Mouse (Mus musculus) liver, embryonic 12.5 days (tissue): ENCODE measurements around the gene Siah1b. TPM values are rescaled to one million over a fixed set of nuclear protein-coding genes. Genes with fewer than 3 reads are reported as not detected.

Experiments used
- ATAC-seq: fragments of 200-750 bp; cut with Nextera tagmentation; 2 replicates; pipeline ENCODE4 v1.8.0; 2017; ENCODE audit warnings: moderate number of reproducible peaks, mild to moderate bottlenecking, moderate library complexity
- H3K27ac ChIP-seq: fragments of 300-500 bp; sonication (generic); 2 replicates; pipeline ENCODE4 v1.5.1; 2016; ENCODE audit warnings: mild to moderate bottlenecking
- H3K27me3 ChIP-seq: fragments of 300-500 bp; sonication (generic); replicated peaks from 2 replicates; pipeline ENCODE4 v1.6.1; 2016; ENCODE audit warnings: mild to moderate bottlenecking, moderate library complexity
- H3K36me3 ChIP-seq: fragments of 300-500 bp; sonication (generic); 2 replicates; pipeline ENCODE4 v1.6.1; 2016; ENCODE audit warnings: mild to moderate bottlenecking, moderate library complexity
- H3K4me1 ChIP-seq: fragments of 300-500 bp; sonication (generic); 2 replicates; pipeline ENCODE4 v1.6.1; 2016
- H3K4me2 ChIP-seq: fragments of 300-500 bp; sonication (generic); 2 replicates; pipeline ENCODE4 v1.6.1; 2016; ENCODE audit warnings: mild to moderate bottlenecking, moderate library complexity
- H3K4me3 ChIP-seq: fragments of 300-500 bp; sonication (generic); 2 replicates; pipeline ENCODE4 v1.5.1; 2016; ENCODE audit warnings: mild to moderate bottlenecking, moderate library complexity
- H3K9ac ChIP-seq: fragments of 300-500 bp; sonication (generic); 2 replicates; pipeline ENCODE4 v1.6.1; 2016; ENCODE audit warnings: mild to moderate bottlenecking, moderate library complexity
- H3K9me3 ChIP-seq: fragments of 300-500 bp; sonication (generic); replicated peaks from 2 replicates; pipeline ENCODE4 v1.6.1; 2016; ENCODE audit warnings: mild to moderate bottlenecking, moderate library complexity
- WGBS: fragments of 180-500 bp; shearing (Covaris S2); methylation state at CpG from one replicate; pipeline ENCODE4 v1.1.7; 2016; ENCODE audit not compliant: insufficient replicate concordance; 5-methylcytosine and 5-hydroxymethylcytosine counted together
- polyA plus RNA-seq: library from polyadenylated mRNA; unstranded; fragments of >200 nt; fragmentation: Nextera tagmentation; extraction: Ambion mirVana; gene quantifications from 2 replicates; pipeline ENCODE4 v1.2.1, GENCODE M21; 2016

The Siah1b gene
- polyA plus RNA-seq, 1 experiment from 2014 or later, result 24.8 TPM

GRCm38 (mm10) chrX:164082030-164082429 is 5.7 kb upstream of the Siah1b start:
- H3K27me3 ChIP-seq, result no peaks in the 10 kb centered on the region
- no peak overlapping the region for H3K4me3 ChIP-seq
- peaks cover 14% of the 10 kb centered on the region; the same call in 1 of the 2 replicates for H3K4me1 ChIP-seq
- H3K36me3 ChIP-seq, result no peaks in the 10 kb centered on the region
- H3K9me3 ChIP-seq, result no peaks in the 10 kb centered on the region
- peak; percentile 88 for ATAC-seq
- H3K27ac ChIP-seq, result no peak overlapping the region
- 56% methylated on average over 9 of the region's 9 CpGs for WGBS
- H3K4me2 ChIP-seq, result no peak overlapping the region
- H3K9ac ChIP-seq, result no peak overlapping the region

- Histone ChIP-seq H3K27ac (no peak overlapping the region), H3K27me3 (no peaks in the 10 kb centered on the region), H3K4me3 (no peak overlapping the region), H3K36me3 (peaks cover 28% of the 10 kb centered on the region), H3K9me3 (no peaks in the 10 kb centered on the region), H3K4me2 (no peak overlapping the region), H3K9ac (no peak overlapping the region), H3K4me1 (no peaks in the 10 kb centered on the region)
- WGBS, result 81% methylated on average over 4 of the region's 4 CpGs
- ATAC-seq, result no peak
These were observed 7.3 kb downstream of the Siah1b start for GRCm38 (mm10) chrX:164068968-164069367.

DNA sequence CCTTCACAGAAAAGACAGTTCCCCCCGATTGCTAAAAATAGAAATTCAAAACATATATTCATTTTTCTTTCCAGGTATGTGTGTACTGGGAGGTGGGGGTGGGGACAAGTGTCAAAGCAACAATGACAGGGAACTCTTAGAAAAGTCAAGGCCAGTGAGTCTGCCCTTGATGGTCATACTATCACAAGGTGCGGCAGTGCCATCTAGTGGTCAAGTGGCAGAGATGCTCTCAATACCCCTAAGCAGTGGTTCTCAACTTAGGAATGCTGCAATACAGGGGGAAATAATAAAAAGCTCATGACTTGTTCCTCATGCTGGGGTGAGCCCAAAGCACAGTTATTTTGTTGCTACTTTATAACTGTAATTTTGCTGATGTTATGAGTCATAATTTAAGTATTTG is 10.1 kb downstream of the Siah1b start:
- no peaks in the 10 kb centered on the region for H3K9me3 ChIP-seq

DNA sequence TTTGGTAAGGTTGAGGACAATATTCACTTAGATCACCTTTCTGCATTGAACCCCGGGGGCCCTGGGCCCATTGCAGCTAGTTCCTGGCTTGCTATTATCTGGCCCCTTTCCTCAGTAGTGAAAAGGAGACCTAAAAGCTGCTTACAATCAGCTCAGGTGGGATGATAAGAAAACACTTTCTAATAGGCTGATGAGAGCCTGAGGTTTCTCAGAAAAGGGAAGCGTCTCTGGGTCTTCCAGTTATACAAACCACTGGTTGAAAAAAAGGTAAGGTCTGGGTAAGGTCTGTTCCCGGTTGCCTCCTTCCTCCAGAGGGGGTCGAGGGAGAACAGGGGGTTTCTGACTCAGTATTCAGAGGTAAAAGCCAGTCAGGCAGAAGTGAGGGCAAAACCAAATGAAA is 17.2 kb downstream of the Siah1b start:
- no peaks in the 10 kb centered on the region for H3K9me3 ChIP-seq
- no peak overlapping the region for H3K4me2 ChIP-seq
- 0 out of 2 replicates have a peak, but pooled peaks cover 4% of the 10 kb centered on the region for H3K4me1 ChIP-seq
- ATAC-seq, result no peak
- no peak overlapping the region for H3K4me3 ChIP-seq
- 30% methylated on average over 4 of the region's 4 CpGs for WGBS
- no peak overlapping the region for H3K27ac ChIP-seq
- no peaks in the 10 kb centered on the region for H3K36me3 ChIP-seq
- H3K9ac ChIP-seq, result no peak overlapping the region
- H3K27me3 ChIP-seq, result no peaks in the 10 kb centered on the region

More for the DNA sequence above, 10.1 kb downstream of the Siah1b start:
- Histone ChIP-seq H3K36me3 (peaks cover 3% of the 10 kb centered on the region; the same call in 1 of the 2 replicates), H3K27me3 (no peaks in the 10 kb centered on the region), H3K4me1 (no peaks in the 10 kb centered on the region), H3K4me2 (no peak overlapping the region), H3K27ac (no peak overlapping the region), H3K9ac (no peak overlapping the region), H3K4me3 (no peak overlapping the region)
- peak; percentile 64; the same call in 1 of the 2 replicates for ATAC-seq
- WGBS, result 7% methylated on average over 2 of the region's 2 CpGs

DNA sequence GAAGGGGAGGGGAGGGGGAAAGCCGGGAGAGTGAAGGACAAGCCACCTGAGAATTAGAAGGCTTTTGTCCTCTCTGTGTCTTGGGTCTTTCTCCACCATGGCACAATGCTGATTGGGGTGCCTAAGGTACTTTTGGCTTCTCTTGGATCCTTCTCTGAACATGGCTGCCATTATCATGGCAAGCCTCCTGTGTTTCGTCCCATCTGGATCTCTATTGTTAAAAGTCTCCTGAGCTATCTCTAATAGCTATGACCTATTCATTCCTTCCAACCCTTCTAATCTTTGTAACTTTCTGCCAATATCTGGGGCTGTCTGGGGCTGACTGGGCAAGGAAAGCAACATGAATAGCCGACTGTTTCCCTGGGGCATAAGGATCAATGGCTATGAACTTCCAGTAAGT is 17.8 kb downstream of the Siah1b start:
- H3K36me3 ChIP-seq, result no peaks in the 10 kb centered on the region
- H3K4me2 ChIP-seq, result no peak overlapping the region
- H3K9me3 ChIP-seq, result no peaks in the 10 kb centered on the region
- H3K27me3 ChIP-seq, result no peaks in the 10 kb centered on the region
- no peak overlapping the region for H3K4me3 ChIP-seq
- no peak for ATAC-seq
- 76% methylated on average over 3 of the region's 3 CpGs for WGBS
- no peak overlapping the region for H3K27ac ChIP-seq
- H3K9ac ChIP-seq, result no peak overlapping the region
- 0 out of 2 replicates have a peak, but pooled peaks cover 4% of the 10 kb centered on the region for H3K4me1 ChIP-seq

DNA sequence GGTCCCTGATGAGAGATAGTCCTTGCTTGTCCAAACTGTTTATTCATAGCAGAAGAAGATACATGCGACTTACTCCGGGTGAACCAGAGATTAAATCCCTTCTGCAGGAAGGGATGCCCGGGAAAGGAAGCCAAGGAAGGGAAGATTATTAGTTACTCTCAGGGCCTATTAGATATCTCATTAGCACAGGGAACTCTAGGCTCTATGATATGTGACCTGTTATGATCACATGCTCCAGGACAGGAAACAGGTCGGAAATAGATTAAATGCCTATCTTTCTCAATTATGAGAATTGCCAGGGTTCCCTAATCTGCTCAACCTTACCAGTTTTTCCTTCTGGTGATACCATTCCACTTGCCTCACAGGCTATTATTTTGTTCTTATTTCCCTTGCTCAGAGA is 20.6 kb downstream of the Siah1b start:
- Histone ChIP-seq H3K9ac (no peak overlapping the region), H3K36me3 (no peaks in the 10 kb centered on the region), H3K4me3 (no peak overlapping the region), H3K4me2 (no peak overlapping the region), H3K4me1 (0 out of 2 replicates have a peak, but pooled peaks cover 4% of the 10 kb centered on the region), H3K9me3 (no peaks in the 10 kb centered on the region), H3K27ac (no peak overlapping the region), H3K27me3 (no peaks in the 10 kb centered on the region)
- ATAC-seq, result peak; percentile 64; the same call in 1 of the 2 replicates
- WGBS, result 38% methylated on average over 4 of the region's 4 CpGs

DNA sequence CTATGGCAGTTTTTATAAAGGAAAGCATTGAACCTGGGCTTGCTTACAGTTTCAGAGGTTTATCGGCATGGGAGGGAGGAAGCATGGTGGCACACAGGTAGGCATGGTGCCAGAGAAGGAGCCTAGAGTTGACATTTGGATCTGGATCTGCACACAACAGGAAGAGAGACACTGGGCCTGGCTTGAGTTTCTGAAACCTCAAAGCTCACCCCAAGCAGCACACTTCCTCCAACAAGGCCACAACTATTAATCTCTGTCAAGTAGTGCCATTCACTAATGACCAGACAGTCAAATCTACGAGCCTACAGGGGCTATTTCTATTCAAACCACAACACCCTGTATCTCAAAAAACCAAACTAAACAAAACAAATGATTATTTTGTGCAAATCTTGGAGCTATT is 29.6 kb downstream of the Siah1b start:
- Histone ChIP-seq H3K4me3 (no peak overlapping the region), H3K4me2 (no peak overlapping the region), H3K9ac (no peak overlapping the region), H3K9me3 (no peaks in the 10 kb centered on the region), H3K27ac (no peak overlapping the region), H3K4me1 (no peaks in the 10 kb centered on the region), H3K27me3 (no peaks in the 10 kb centered on the region), H3K36me3 (no peaks in the 10 kb centered on the region)
- WGBS, result 39% methylated on average over 2 of the region's 2 CpGs
- no peak for ATAC-seq

DNA sequence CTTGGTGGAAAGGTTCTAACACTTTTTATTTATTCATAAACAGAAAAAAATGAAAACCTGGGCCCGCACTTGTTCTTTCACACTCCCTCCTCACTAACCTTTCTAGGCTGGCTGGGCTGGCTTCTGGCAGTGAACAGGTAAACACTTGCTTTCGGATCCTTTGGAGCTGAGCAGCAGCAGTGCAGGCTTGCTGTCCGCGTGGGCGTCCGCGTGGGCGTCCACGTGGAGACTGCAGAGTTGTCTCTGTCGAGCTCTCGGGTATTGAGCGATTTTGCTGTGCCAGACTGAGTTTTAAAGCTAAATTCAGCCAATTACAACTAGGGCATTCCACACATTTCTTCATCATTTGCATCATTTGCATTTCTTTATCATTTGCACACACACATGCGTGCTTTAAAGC is 34.2 kb downstream of the Siah1b start:
- H3K36me3 ChIP-seq, result no peaks in the 10 kb centered on the region
- no peak overlapping the region for H3K27ac ChIP-seq
- ATAC-seq, result no peak
- H3K27me3 ChIP-seq, result no peaks in the 10 kb centered on the region
- no peak overlapping the region for H3K9ac ChIP-seq
- no peaks in the 10 kb centered on the region for H3K9me3 ChIP-seq
- no peaks in the 10 kb centered on the region for H3K4me1 ChIP-seq
- H3K4me2 ChIP-seq, result no peak overlapping the region
- WGBS, result 57% methylated on average over 13 of the region's 13 CpGs
- no peak overlapping the region for H3K4me3 ChIP-seq

DNA sequence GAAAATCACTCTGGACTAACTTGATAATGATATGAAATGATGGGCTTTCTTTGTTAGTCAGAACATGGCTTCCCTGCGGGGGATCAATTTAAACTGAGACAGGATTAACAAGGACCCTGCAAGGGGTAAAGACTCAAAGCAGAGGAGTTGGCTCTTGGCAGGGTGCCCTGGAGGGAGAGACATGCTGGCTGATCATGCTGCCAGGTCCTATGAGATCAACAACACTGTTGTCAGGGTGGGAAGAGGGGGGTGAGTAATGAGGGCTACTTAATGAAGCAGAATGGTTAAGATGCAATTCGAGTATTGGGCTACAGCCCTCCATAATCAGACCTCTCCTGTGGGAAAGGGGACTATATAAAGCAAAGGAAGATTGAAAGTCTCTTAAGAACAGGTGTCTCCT is 37.4 kb downstream of the Siah1b start:
- no peak overlapping the region for H3K9ac ChIP-seq
- no peak for ATAC-seq
- no peaks in the 10 kb centered on the region for H3K36me3 ChIP-seq
- H3K27ac ChIP-seq, result no peak overlapping the region
- 66% methylated on average over 2 of the region's 2 CpGs for WGBS
- no peaks in the 10 kb centered on the region for H3K4me1 ChIP-seq
- no peak overlapping the region for H3K4me3 ChIP-seq
- no peaks in the 10 kb centered on the region for H3K27me3 ChIP-seq
- no peaks in the 10 kb centered on the region for H3K9me3 ChIP-seq
- H3K4me2 ChIP-seq, result no peak overlapping the region

DNA sequence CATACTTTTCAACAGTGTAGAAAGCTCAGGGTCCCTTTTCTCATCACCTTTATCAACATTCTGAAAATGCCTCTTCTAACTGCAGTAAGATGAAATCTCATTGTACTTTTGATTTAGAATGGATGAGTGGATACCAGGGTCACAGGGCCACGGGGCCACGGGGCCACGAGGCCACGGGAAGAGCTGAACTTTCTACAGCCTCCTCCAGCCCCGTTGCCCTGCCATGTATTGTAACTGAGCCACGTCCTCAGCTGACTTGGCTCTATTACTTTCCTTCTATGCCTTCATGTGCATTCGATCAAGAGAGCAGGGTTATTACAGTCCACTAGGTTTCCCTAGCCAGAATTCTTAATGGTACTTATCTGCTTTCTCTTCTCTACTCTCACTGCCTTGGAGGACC is 40.4 kb downstream of the Siah1b start:
- Histone ChIP-seq H3K9ac (no peak overlapping the region), H3K36me3 (no peaks in the 10 kb centered on the region), H3K4me2 (no peak overlapping the region), H3K4me1 (no peaks in the 10 kb centered on the region), H3K4me3 (no peak overlapping the region), H3K27me3 (no peaks in the 10 kb centered on the region), H3K9me3 (no peaks in the 10 kb centered on the region), H3K27ac (no peak overlapping the region)
- 74% methylated on average over 7 of the region's 7 CpGs for WGBS
- no peak for ATAC-seq

DNA sequence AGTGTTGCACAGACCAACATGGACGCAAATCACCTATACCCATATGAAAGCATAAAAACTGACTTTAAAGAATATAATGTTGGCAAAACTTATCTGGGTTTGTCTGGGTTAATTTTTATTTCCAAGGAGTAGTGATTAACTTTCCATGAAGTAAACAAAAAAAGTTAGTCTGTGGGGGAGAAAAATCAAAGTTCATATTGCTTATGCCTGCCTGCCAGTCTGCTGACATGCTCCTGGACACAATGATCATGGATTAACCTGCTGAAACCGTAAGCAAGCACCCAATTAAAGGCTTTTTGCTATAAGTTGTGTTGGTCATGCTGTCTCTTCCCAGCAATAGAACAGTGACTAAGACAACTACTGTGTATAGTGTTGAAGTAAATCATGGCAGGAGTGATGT is 40.9 kb downstream of the Siah1b start:
- Histone ChIP-seq H3K9me3 (no peaks in the 10 kb centered on the region), H3K27ac (no peak overlapping the region), H3K36me3 (no peaks in the 10 kb centered on the region), H3K4me3 (no peak overlapping the region), H3K9ac (no peak overlapping the region), H3K4me2 (no peak overlapping the region), H3K27me3 (no peaks in the 10 kb centered on the region), H3K4me1 (no peaks in the 10 kb centered on the region)
- no peak for ATAC-seq
- 75% methylated on average over 2 of the region's 2 CpGs for WGBS

DNA sequence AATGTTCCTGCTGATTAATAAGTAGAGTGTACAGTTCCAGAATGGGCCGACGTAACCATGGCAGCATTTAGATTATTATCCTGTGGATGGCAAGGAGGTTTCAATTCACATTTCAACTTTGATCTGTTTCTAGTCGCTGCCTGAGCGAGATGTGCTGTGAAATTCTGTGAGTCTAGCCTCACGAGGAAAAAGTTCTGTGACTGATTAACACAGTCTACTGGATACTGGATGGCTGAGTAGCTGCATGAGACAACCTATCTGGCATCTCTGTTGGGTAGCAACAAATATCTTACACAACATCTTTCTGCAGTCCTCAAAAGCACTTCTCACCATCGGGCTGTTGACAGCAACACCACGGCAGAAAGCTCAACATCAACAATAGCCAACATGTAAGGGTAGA is 43.8 kb downstream of the Siah1b start:
- ATAC-seq, result no peak
- Histone ChIP-seq H3K4me3 (no peak overlapping the region), H3K27me3 (no peaks in the 10 kb centered on the region), H3K4me2 (no peak overlapping the region), H3K9ac (no peak overlapping the region), H3K4me1 (peaks cover 7% of the 10 kb centered on the region), H3K36me3 (no peaks in the 10 kb centered on the region), H3K9me3 (no peaks in the 10 kb centered on the region), H3K27ac (no peak overlapping the region)
- 77% methylated on average over 7 of the region's 7 CpGs for WGBS

- Histone ChIP-seq H3K36me3 (no peaks in the 10 kb centered on the region), H3K27ac (no peak within 1 kb of the TSS), H3K4me2 (peak within 1 kb of the TSS; percentile 65), H3K9ac (no peak within 1 kb of the TSS; the same call in 1 of the 2 replicates), H3K9me3 (no peaks in the 10 kb centered on the region), H3K4me3 (peak within 1 kb of the TSS; percentile 38), H3K4me1 (peaks cover 11% of the 10 kb centered on the region), H3K27me3 (no peaks in the 10 kb centered on the region)
- peak; percentile 99 for ATAC-seq
- 7% methylated on average over 18 of the region's 22 CpGs for WGBS
These were observed 48.5 kb downstream of the Siah1b start, which contains the start of gene Car5b for GRCm38 (mm10) chrX:164027607-164028289. Car5b (minus strand) TSS chrX:164027997.
